Mouse (Mus musculus) liver, embryonic 15.5 days (tissue): Measurements from ENCODE around the gene Hk1. TPM values are rescaled to one million over a fixed set of nuclear protein-coding genes. Genes with fewer than 3 reads are reported as not detected.
A peak's percentile ranks its signal among the peaks of the same experiment; 100 is the strongest.

ENCODE experiments used
- ATAC-seq: fragments of 200-750 bp; cut with Nextera tagmentation; 2 replicates; pipeline ENCODE4 v1.8.0; 2017; ENCODE audit warnings: moderate number of reproducible peaks, mild to moderate bottlenecking, moderate library complexity; ENCODE audit not compliant: insufficient read depth
- H3K27ac ChIP-seq: fragments of 300-500 bp; sonication (generic); replicated peaks from 2 replicates; pipeline ENCODE4 v1.5.1; 2015; ENCODE audit warnings: mild to moderate bottlenecking, inconsistent platforms
- H3K27me3 ChIP-seq: fragments of 300-500 bp; sonication (generic); 2 replicates; pipeline ENCODE4 v1.6.1; 2015; ENCODE audit warnings: mild to moderate bottlenecking, inconsistent platforms
- H3K36me3 ChIP-seq: fragments of 300-500 bp; sonication (generic); replicated peaks from 2 replicates; pipeline ENCODE4 v1.6.1; 2015; ENCODE audit warnings: moderate library complexity, mild to moderate bottlenecking, inconsistent platforms
- H3K4me1 ChIP-seq: fragments of 300-500 bp; sonication (generic); replicated peaks from 2 replicates; pipeline ENCODE4 v1.6.1; 2015; ENCODE audit warnings: inconsistent platforms
- H3K4me2 ChIP-seq: fragments of 300-500 bp; sonication (generic); 2 replicates; pipeline ENCODE4 v1.6.1; 2015; ENCODE audit warnings: moderate library complexity, mild to moderate bottlenecking, inconsistent platforms
- H3K4me3 ChIP-seq: fragments of 300-500 bp; sonication (generic); replicated peaks from 2 replicates; pipeline ENCODE4 v1.5.1; 2015; ENCODE audit warnings: mild to moderate bottlenecking, inconsistent platforms
- H3K9ac ChIP-seq: fragments of 300-500 bp; sonication (generic); 2 replicates; pipeline ENCODE4 v1.6.1; 2015; ENCODE audit warnings: moderate library complexity, mild to moderate bottlenecking, inconsistent platforms
- H3K9me3 ChIP-seq: fragments of 300-500 bp; sonication (generic); replicated peaks from 2 replicates; pipeline ENCODE4 v1.6.1; 2016; ENCODE audit warnings: inconsistent platforms
- WGBS: fragments of 180-500 bp; shearing (Covaris S2); methylation state at CpG from one replicate; pipeline ENCODE4 v1.1.7; 2015; ENCODE audit warnings: mixed read lengths; ENCODE audit not compliant: insufficient replicate concordance; 5-methylcytosine and 5-hydroxymethylcytosine counted together
- polyA plus RNA-seq: library from polyadenylated mRNA; unstranded; fragments of >200 nt; fragmentation: Nextera tagmentation; extraction: Ambion mirVana; gene quantifications from 2 replicates; pipeline ENCODE4 v1.2.1, GENCODE M21; 2015

The Hk1 gene
- 85.1 and 99.9 TPM in 2 replicates for polyA plus RNA-seq

- WGBS: 70% methylated on average over 1 of the region's 1 CpGs
- ATAC-seq: no peak
- Histone ChIP-seq H3K9me3 (no peaks in the 10 kb centered on the region), H3K36me3 (no peaks in the 10 kb centered on the region), H3K27ac (no peak within 1 kb of the TSS), H3K4me3 (no peak within 1 kb of the TSS), H3K4me1 (0 out of 2 replicates have a peak, but pooled peaks cover 4% of the 10 kb centered on the region), H3K9ac (no peak within 1 kb of the TSS), H3K27me3 (no peaks in the 10 kb centered on the region; the same call in 1 of the 2 replicates), H3K4me2 (no peak within 1 kb of the TSS)
Measured at GRCm38 (mm10) chr10:62379808-62380207, at the start of gene Hk1. Hk1 (minus strand) TSS chr10:62379908.

DNA sequence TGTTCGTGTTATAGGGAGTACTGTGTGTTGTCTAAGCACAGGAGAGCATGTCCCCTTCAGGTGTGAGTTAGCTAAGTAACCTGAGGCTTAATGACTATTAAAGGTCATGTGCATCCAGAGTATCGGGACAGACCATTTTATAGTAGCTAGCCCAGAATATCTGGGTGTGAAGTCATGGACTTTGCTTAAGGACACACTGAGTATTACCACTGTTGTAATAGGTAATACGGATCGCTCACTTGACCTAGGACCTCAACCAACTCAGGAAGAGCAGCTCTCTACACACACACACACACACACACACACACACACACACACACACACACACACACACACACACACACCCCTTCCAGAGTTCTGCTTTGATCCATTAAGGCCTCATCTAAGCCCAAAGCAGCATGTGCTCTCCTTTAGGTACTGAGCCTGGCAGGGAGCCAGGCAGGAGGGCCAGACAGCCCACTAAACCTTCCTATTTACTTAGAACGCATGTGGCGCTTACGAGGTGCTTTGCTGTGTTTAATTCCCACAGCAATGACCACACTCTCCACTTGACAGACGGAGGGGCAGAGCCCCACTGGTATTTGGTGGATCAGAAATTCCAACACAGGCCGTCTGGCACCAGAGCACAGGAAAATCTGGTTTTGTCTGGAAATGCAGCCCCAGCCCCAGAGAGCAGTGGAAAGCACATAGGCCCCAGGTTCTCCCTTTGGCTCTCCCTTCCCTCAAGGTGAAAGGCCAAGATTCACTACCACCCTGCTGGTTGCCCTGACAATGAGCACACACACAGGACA is 45.6 kb upstream of the Hk1 start:
- H3K9ac ChIP-seq: no peak overlapping the region
- H3K4me1 ChIP-seq: 0 out of 2 replicates have a peak, but pooled peaks cover 6% of the 10 kb centered on the region
- no peak overlapping the region for H3K4me2 ChIP-seq
- no peaks in the 10 kb centered on the region for H3K27me3 ChIP-seq
- WGBS: 56% methylated on average over 9 of the region's 9 CpGs
- H3K9me3 ChIP-seq: no peaks in the 10 kb centered on the region
- no peak overlapping the region for H3K4me3 ChIP-seq
- peak overlapping the region; percentile 11 for H3K27ac ChIP-seq
- peaks cover 26% of the 10 kb centered on the region for H3K36me3 ChIP-seq
- peak; percentile 52 for ATAC-seq

DNA sequence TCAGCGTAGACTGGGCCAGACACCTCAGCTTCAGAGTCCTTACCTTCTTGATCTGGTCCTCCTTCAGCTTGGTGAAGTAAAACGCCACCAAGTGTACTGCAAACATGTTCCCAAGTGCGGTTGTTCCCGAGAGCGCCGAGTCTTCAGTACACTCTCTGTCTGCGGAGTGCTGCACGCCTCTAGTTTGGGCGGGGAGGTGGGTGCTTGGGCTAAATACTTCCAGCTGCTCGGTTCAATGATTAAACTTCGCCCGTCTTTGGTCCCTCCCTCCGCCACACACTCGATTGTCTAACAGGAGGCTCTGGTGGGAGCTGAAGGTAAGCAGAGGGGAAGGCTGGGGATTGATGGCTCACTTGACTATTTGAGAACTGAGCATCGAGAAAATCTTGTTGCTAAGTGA is 42.5 kb upstream of the Hk1 start, which contains the start of gene Hkdc1:
TSS of gene Hkdc1 (minus strand) at position 237 of the 400 bp plus-strand sequence.
- Histone ChIP-seq H3K9me3 (no peaks in the 10 kb centered on the region), H3K36me3 (no peaks in the 10 kb centered on the region), H3K4me1 (0 out of 2 replicates have a peak, but pooled peaks cover 6% of the 10 kb centered on the region), H3K9ac (no peak within 1 kb of the TSS), H3K4me3 (peak within 1 kb of the TSS; percentile 22), H3K4me2 (peak within 1 kb of the TSS; percentile 38), H3K27ac (peak within 1 kb of the TSS; percentile 33; the same call in 1 of the 2 replicates), H3K27me3 (no peaks in the 10 kb centered on the region)
- no peak for ATAC-seq
- 56% methylated on average over 15 of the region's 15 CpGs for WGBS

- Histone ChIP-seq H3K4me2 (peak overlapping the region; percentile 38), H3K9me3 (no peaks in the 10 kb centered on the region), H3K9ac (no peak overlapping the region), H3K4me3 (peak overlapping the region; percentile 22; the same call in 1 of the 2 replicates), H3K27ac (no peak overlapping the region; the same call in 1 of the 2 replicates), H3K36me3 (no peaks in the 10 kb centered on the region), H3K27me3 (no peaks in the 10 kb centered on the region), H3K4me1 (0 out of 2 replicates have a peak, but pooled peaks cover 6% of the 10 kb centered on the region)
- 67% methylated on average over 3 of the region's 3 CpGs for WGBS
- ATAC-seq: no peak
Measured at GRCm38 (mm10) chr10:62421127-62421526, 41.4 kb upstream of the Hk1 start.

- no peak overlapping the region for H3K9ac ChIP-seq
- H3K36me3 ChIP-seq: no peaks in the 10 kb centered on the region
- no peak for ATAC-seq
- H3K27me3 ChIP-seq: no peaks in the 10 kb centered on the region
- no peak overlapping the region for H3K4me3 ChIP-seq
- no peak overlapping the region for H3K27ac ChIP-seq
- 39% methylated on average over 6 of the region's 6 CpGs for WGBS
- H3K9me3 ChIP-seq: no peaks in the 10 kb centered on the region
- H3K4me1 ChIP-seq: 0 out of 2 replicates have a peak, but pooled peaks cover 6% of the 10 kb centered on the region
- H3K4me2 ChIP-seq: peak overlapping the region; percentile 38
Measured at GRCm38 (mm10) chr10:62420399-62420798, 40.7 kb upstream of the Hk1 start.

GRCm38 (mm10) chr10:62419422-62419821 is 39.7 kb upstream of the Hk1 start:
- no peak overlapping the region for H3K4me2 ChIP-seq
- no peak overlapping the region for H3K4me3 ChIP-seq
- WGBS: 70% methylated on average over 5 of the region's 5 CpGs
- peaks cover 9% of the 10 kb centered on the region; the same call in 1 of the 2 replicates for H3K4me1 ChIP-seq
- no peak for ATAC-seq
- H3K9ac ChIP-seq: no peak overlapping the region
- H3K9me3 ChIP-seq: no peaks in the 10 kb centered on the region
- no peak overlapping the region for H3K27ac ChIP-seq
- H3K27me3 ChIP-seq: no peaks in the 10 kb centered on the region
- H3K36me3 ChIP-seq: no peaks in the 10 kb centered on the region

- no peaks in the 10 kb centered on the region for H3K36me3 ChIP-seq
- no peaks in the 10 kb centered on the region for H3K9me3 ChIP-seq
- no peaks in the 10 kb centered on the region for H3K27me3 ChIP-seq
- H3K4me3 ChIP-seq: no peak overlapping the region
- ATAC-seq: no peak
- no peak overlapping the region for H3K4me2 ChIP-seq
- peaks cover 11% of the 10 kb centered on the region; the same call in 1 of the 2 replicates for H3K4me1 ChIP-seq
- no peak overlapping the region for H3K27ac ChIP-seq
- 71% methylated on average over 7 of the region's 7 CpGs for WGBS
- H3K9ac ChIP-seq: no peak overlapping the region
Measured at GRCm38 (mm10) chr10:62418831-62419356, 39.2 kb upstream of the Hk1 start.

- Histone ChIP-seq H3K4me3 (no peak overlapping the region), H3K4me2 (no peak overlapping the region)
Measured at GRCm38 (mm10) chr10:62413606-62413982, 33.9 kb upstream of the Hk1 start.

DNA sequence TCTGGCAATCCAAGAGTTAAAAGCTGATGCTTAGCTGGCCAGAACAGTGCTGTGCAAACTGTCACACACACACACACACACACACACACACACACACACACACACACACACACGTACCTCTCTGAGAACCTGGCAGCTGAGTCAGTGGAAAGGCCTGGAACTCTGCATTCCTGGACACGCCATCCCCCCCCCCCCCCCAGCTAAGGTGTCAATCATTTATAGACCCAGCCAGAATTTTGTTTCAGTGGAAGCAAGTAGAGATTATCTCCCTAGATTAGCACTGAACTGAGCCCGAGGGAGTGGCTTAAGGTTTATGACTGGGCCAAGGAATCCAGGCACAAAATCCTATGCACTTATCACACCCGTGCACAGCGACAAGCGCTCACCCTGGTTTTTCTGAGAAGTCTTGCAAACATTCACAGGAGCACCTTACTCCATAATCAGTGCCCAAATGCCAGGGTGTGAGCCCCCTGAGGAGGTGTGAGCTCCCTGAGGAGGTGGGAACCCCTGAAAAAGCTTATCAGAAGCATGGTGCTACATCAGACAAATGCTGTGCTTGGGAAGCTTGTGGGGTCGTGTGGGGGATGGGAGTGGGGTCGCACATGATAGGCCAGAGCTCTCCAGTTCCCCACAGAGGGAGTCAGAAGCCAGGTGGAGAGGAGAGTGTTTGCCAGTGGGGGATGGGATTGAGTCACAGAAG is 33.3 kb upstream of the Hk1 start:
- Histone ChIP-seq H3K4me2 (no peak overlapping the region), H3K9ac (no peak overlapping the region)
- WGBS: 7% methylated on average over 8 of the region's 8 CpGs

More at GRCm38 (mm10) chr10:62413606-62413982, 33.9 kb upstream of the Hk1 start:
- no peak overlapping the region for H3K9ac ChIP-seq
- no peaks in the 10 kb centered on the region for H3K9me3 ChIP-seq
- ATAC-seq: no peak
- no peaks in the 10 kb centered on the region for H3K36me3 ChIP-seq
- peaks cover 14% of the 10 kb centered on the region for H3K4me1 ChIP-seq
- peaks cover under 1% of the 10 kb centered on the region; the same call in 1 of the 2 replicates for H3K27me3 ChIP-seq
- WGBS: 5% methylated on average over 4 of the region's 4 CpGs
- H3K27ac ChIP-seq: no peak overlapping the region

GRCm38 (mm10) chr10:62411431-62412410 is 32.0 kb upstream of the Hk1 start:
- no peak overlapping the region for H3K4me3 ChIP-seq
- no peaks in the 10 kb centered on the region for H3K36me3 ChIP-seq
- ATAC-seq: no peak
- no peak overlapping the region for H3K9ac ChIP-seq
- peaks cover 15% of the 10 kb centered on the region; the same call in 1 of the 2 replicates for H3K27me3 ChIP-seq
- H3K4me2 ChIP-seq: no peak overlapping the region
- H3K9me3 ChIP-seq: no peaks in the 10 kb centered on the region
- no peak overlapping the region for H3K27ac ChIP-seq
- H3K4me1 ChIP-seq: peaks cover 14% of the 10 kb centered on the region
- 63% methylated on average over 19 of the region's 19 CpGs for WGBS

More for the DNA sequence above, 33.3 kb upstream of the Hk1 start:
- H3K4me3 ChIP-seq: no peak overlapping the region
- peaks cover 4% of the 10 kb centered on the region; the same call in 1 of the 2 replicates for H3K27me3 ChIP-seq
- no peak for ATAC-seq
- peaks cover 14% of the 10 kb centered on the region for H3K4me1 ChIP-seq
- H3K27ac ChIP-seq: no peak overlapping the region
- H3K9me3 ChIP-seq: no peaks in the 10 kb centered on the region
- H3K36me3 ChIP-seq: no peaks in the 10 kb centered on the region
